Mouse (Mus musculus) A20 (cell line): ENCODE results near the gene Ddhd1.
"Not testable (repeated sequence)": the region's sequence is repeated elsewhere in the genome, so short reads cannot be mapped to it uniquely, and the experiment has no call there.

ENCODE experiments used
- DNase-seq: peaks from one replicate; pipeline ENCODE4 v3.0.0-alpha.2; 2011; ENCODE audit warnings: low read depth, low spot score

Gene Ddhd1

GRCm38 (mm10) chr14:45580923-45581827 lies 76.8 kb downstream of the Ddhd1 start:
- DNase-seq, result not testable (repeated sequence)

DNA sequence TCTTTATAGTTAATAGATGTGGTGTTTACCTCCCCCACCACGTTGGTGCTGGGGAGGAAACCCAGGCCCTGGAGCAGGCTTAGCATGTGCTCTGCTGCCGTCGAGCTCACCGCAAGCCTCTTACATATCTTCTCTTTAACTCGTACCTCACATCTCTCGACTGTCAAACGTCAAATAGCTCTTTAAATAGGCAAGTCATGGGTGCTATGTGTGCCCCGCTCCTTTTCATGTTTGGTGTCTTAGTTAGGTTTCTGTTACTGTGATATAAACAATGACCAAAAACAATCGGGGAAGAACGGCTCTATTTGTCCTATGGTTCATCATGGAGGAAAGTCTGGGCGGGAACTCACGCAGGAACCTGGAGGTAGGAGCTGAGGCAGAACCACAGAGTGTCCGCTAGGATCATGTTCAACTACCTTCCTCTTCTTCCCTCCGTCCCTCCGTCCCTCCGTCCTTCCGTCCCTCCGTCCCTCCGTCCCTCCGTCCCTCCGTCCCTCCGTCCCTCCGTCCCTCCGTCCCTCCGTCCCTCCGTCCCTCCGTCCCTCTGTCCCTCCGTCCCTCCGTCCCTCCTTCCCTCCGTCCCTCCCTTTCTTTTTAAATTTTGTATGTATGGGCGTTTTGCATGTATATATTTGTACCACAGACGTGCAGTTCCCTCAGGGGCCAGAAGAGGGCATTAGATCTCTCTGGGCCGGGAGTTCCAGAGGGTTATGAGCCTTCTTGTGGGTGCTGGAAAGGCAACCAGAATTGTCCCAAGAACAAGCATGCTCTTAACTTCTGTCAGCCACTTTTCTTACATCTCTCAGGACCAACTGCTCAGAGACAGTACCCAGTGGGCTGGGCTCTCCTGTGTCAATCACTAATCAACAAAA lies 91.6 kb downstream of the Ddhd1 start:
- DNase-seq, result peak; percentile 57

- no peak for DNase-seq
These were observed 92.5 kb downstream of the Ddhd1 start for GRCm38 (mm10) chr14:45565216-45566065.

DNA sequence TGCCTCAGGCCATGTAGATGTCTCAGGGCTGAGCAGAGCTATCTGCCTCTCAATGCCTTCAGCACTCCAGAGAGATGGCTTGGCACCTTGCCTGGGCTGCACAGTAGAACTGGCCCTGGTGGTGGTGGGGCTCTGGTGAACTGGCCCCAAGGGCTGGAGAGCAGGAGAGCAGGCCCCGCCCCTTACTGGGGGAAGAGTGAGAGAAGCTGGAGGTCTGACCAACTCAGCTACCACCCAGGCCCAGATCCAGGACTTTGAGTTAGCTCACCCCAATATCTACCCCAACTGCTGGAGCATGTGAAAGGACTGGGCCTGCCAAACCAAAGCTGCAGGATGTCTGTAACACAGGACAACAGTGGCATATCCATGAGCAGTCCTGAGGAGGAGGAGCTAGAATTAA lies 94.4 kb downstream of the Ddhd1 start:
- no peak for DNase-seq

DNA sequence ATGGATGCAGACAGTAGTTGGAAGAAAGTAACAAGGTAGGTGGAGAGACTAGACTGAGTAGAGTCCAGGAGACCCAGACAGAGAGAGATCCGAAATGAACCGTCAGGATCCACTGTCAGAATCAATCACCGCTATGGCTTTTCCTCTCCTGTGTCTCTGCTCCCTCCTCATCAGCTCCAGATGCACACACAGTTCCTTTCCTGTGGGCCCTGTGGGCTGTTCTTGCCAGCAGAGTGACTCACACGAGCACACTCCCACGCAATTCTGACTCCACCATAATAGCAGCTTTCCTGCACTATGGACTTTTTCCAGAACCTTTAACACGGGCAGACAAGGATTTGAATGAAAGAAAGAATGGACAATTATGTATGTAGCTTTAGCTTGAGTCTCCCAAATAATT lies 96.3 kb downstream of the Ddhd1 start:
- DNase-seq, result no peak

GRCm38 (mm10) chr14:45559018-45559417 lies 98.9 kb downstream of the Ddhd1 start:
- DNase-seq, result no peak

DNA sequence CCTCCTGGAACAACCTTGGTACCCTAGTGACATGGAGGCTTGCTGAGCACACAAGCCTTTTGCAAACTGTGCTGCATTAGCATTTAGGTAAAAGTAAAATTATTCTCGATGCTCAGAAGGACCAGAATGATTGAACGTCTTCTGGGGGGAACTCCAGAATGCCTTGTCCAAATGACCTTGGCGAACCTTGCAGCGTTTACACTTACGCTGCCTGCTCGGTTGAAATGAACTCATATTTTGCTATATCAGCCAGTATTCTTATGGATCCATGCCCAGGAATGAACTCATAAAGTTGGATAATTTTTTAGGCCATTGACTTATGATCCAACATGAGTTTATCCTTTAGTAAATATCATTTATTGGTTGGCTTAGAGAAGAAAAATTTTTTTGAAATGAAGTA lies 103.6 kb downstream of the Ddhd1 start:
- DNase-seq, result no peak

- no peak for DNase-seq
These were observed 104.1 kb downstream of the Ddhd1 start for GRCm38 (mm10) chr14:45553854-45554253.

GRCm38 (mm10) chr14:45552431-45552830 lies 105.5 kb downstream of the Ddhd1 start:
- no peak for DNase-seq

GRCm38 (mm10) chr14:45551121-45551768 lies 106.7 kb downstream of the Ddhd1 start:
- peak; percentile 55 for DNase-seq

GRCm38 (mm10) chr14:45550010-45550647 lies 107.8 kb downstream of the Ddhd1 start:
- no peak for DNase-seq

DNA sequence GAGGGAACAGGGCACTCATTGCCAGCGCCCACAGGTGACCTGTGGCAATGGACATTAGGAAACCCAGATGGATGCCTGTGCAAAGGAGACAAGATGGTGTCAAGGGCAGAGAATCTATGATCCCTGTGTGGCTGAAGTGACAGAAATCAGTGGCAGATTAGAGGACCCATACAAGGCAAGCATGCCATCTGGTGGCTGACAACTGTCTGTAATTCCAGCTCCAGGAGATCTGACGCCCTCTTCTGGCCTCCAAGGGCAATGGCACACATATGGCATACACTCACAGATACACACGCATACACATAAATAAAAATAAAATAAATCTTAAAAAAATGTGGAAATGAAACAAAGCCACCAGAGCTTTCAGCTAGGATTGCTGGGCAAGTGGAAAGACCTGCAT lies 109.8 kb downstream of the Ddhd1 start:
- DNase-seq, result peak; percentile 20

- DNase-seq, result no peak
These were observed 113.0 kb downstream of the Ddhd1 start for GRCm38 (mm10) chr14:45544905-45545304.

GRCm38 (mm10) chr14:45544026-45544425 lies 113.9 kb downstream of the Ddhd1 start:
- DNase-seq, result no peak

- DNase-seq, result peak; percentile 53
These were observed 118.1 kb downstream of the Ddhd1 start for GRCm38 (mm10) chr14:45539659-45540468.
